Mouse (Mus musculus) layer of hippocampus, postnatal 10 days (tissue): ENCODE measurements around the gene Igsf21. TPM values are rescaled to one million over a fixed set of nuclear protein-coding genes. Genes with fewer than 3 reads are reported as not detected.
A peak's percentile ranks its signal among the peaks of the same experiment; 100 is the strongest.

Source experiments
- DNase-seq, 2 experiments: peaks; one replicate each; pipeline ENCODE4 v3.0.0; 2021; ENCODE audit warnings: low spot score in 2 of 2
- total RNA-seq, 2 experiments: library from RNA; stranded (reverse); gene quantifications; 2 replicates each; pipeline ENCODE4 v1.2.3; 2021

Gene Igsf21
- total RNA-seq, 2 experiments from 2014 or later = 96.1 to 97.0 TPM

DNA sequence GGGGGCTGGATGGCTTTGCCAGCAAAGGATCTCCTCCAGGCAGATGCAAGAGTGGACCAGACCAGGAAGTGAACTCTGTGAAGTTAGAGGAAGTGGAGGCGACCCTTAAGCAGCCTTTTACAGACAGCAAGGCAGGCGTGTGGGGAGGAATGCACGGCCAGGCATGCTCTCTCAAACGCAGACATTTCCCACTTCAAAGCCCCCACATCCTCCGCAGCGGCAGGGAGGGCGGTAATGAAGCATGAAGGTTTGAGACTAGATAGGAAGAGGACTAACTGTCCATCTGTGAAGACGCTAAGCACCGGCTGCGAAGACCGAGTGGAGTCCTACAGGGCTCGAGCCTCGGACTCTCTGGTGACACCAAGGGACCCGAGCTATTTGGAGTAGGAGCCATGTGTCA lies 46.3 kb downstream of the Igsf21 start:
- DNase-seq = no peak

DNA sequence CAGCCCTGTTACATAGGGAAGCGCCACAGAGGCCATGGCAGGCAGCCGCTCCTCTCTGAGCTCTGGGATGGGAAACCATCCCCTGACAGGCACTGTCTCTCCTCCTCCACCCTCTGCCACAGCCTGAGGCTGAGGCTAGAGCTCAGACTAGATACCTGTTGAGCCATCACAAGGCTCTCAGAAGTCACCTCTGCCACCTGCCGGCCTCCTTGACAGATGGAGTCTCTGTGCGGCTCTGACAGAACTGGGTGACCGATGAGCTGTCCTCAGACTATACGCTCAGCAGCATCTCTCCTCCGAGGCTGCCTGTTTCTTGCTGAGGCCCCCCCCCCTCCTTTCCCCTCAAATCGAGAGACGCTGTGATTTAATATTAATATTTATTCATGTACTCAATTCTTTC lies 49.9 kb downstream of the Igsf21 start:
- no peak for DNase-seq

DNA sequence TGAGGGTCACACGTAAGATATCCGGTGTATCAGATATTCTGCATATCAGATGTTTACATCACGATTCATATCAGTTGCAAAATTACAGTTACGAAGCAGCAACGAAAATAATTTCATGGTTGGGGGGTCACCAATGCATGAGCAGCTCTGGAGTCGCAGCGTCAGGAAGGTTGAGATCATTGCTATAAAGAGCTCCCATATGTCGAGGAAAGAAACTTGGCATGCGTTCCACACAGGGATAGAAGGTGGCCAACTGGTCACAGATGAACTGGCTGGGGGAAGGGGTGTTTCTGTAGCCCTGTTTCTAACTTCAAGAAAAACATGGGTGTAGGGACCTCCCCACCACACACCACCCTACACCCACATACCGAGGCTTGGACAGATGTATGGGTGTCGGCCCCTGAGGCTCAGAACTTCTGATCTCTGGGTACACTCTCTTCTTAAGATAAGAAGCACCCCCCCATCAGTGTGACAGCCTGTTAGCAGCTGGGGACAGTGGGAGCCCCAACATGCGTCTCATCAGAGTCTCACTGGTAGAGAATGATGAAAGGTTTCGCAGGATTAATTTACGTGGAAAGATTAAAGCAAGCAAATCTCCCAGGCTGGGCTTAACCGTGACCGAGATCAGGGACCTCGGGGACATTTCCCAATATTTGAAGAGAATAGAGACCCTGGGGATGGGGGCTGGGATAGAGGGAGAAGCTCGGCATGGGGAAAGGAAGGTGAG lies 54.1 kb downstream of the Igsf21 start:
- no peak for DNase-seq

DNA sequence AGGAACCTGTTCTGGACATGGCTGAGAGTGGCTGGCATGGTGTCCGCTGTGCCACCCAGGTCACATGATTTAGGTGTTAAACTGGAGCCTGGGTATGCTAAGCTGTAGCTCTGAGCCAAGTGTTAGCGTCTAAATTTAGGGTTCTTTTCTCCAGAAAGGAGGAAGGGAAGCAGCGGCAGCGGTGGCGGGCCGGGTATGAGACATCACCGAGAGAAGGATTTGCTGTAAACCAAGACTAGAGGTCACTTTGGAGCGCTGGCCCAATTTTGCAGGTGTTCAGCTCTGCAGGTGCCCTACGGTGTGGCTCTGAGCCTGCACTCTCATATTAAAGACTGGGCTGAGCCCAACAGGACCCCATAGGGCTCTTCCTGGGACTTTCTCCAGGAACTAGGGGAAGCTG lies 57.0 kb downstream of the Igsf21 start:
- no peak for DNase-seq

DNA sequence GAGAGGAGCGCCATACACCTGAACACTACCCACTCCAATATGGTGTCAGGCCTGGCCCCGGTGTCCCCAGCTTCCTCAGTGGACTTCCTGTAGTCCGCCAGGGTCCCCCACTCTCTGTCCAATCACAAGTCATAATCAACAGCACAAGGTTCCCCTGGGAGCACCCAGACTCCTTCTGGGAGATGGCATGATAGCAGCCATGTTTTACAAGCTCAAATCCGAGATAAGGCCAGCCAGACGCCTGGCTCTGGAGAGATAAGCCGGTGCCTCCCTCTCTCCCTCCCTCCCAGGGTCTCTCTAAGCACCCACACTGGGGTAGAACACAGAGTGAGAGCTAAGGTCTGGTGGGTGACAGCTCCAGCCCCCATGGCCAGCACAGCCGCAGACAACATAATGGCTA lies 58.0 kb downstream of the Igsf21 start:
- no peak for DNase-seq

DNA sequence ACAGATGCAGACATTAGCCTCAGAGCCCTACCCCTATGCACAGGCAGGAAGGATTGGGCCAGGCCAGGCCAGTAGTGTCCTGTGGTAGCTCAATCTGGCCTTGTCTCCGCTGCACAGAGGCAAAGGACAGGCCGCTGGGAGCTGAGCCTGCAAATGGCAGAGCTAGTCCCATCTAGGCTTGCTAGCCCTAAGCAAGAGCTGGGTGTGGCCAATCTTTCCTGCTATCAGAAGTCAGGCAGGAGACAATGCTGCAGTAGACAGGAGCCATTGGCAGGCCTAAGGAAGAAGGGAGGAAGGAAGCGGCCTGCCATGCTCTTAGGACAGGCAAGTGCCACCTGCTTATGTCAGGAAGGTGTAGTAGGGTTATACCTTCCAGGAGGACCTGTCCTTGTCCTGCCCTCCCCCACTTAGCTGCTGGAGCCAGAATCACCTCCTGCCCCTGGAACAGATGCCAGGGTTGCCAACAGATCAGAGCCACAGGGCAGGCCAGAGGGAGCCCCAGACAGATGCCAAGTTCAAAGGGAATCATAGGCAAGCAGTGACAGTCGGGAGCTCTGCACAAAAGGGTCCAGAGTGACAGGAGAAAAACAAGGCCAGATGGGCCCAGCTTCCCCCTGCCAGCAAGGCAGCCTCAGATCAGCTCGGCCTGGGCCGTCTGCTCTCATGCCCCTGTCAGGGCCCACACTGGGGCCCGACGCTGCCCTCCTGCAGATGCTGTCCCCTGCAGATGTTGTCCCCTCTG lies 59.0 kb downstream of the Igsf21 start:
- peak in 1 of 2 experiments; percentile 43 for DNase-seq

DNA sequence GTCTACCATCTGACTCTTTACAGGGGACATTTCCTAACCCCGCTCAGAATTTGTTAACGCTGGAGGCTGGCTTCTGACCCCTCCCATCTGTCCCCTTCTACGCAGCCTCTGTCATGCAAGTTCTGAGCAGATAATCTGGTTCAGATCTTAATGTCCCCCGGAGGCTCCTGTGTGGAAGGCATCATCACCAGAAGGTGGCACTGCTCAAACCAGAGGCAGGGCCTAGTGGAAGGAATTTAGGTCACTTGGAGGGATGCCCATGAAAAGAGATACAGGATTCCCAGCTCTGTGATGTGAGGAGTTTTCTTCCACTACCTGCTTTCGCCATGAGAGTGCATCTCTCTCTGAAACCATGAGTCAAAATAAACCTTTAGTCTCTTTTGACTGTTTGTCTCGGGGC lies 67.0 kb downstream of the Igsf21 start:
- no peak for DNase-seq

DNA sequence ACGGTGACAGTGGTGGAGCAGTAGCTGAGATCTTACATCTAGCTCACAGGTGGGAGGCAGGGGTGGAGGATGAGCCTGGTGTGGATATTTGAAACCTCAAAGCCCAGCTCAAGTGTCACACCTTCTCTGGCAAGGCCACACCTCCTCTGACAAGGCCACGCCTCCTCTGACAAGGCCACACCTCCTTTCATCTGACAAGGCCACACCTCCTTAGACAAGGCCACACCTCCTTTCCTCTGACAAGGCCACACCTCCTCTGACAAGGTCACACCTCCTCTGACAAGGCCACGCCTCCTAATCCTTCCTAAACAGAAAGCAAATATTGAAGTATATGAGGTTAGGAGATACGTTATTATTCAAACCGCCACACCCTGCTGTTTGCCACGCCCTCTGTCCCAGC lies 69.5 kb downstream of the Igsf21 start:
- no peak for DNase-seq

DNA sequence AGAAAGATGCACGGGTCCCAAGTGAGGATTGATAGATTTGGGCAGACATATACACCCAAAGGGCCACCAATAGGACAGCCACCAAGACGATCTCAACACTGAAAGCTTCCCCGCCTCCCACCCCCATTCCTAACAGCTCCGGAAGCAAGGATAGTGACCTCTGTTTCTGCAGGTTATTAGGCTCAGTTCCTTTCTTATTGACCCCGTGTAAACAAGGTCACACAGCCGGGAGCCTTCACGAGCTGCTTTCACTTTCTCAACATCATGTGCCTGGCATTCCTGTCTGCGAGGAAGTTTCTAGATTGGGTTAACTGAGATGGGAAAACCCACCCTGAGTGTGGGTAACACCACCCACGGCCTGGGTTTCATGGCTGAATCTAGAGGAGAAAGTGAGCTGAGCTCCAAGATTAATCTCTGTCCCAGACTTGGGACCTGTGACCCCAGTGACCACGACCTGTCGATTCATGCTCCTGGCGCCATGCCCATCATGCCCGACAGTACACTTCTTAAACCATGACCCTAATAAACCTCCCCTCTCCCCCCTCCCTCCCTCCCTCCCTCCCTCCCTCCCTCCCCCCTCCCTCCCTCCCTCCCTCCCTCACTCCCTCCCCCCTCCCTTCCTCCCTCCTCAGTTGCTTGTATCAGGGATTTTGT lies 72.7 kb downstream of the Igsf21 start:
- no peak for DNase-seq

DNA sequence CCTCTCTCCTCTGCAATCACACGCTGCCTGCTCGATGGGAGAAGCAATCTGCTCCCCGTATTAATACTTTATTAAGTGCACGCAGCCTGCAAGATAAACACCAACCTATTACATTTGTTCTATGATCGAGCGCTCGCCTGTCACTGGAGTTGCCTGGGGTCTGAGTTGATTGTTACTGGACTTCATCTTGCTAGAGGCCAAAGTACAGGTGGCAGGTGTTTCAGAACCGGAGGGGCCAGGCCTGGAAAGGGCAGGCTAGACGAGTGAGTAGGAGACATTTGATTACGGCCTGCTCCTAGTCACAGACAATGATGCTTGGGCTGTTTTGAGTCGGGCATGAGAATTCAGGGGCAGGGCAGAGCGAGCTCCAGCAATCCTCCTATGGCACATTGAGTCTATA lies 73.5 kb downstream of the Igsf21 start:
- no peak for DNase-seq

DNA sequence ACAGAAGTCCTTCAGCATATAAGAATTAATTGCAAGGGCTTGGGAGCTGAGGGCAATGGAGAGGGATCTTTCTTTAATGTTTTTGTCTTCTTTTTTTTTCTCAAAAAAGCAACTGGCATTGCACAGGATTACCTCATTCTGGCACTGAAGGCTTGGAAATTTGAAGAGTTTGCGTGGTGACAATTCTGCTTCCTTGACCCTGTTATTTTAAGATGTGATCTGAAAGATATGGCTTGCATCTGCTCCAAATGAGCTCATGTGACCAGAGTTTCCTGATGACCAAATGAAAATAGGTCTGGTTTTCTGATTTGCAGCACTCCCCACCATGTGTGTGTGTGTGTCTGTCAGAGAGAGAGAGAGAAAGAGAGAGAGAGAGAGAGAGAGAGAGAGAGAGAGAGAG lies 74.7 kb downstream of the Igsf21 start:
- no peak for DNase-seq

DNA sequence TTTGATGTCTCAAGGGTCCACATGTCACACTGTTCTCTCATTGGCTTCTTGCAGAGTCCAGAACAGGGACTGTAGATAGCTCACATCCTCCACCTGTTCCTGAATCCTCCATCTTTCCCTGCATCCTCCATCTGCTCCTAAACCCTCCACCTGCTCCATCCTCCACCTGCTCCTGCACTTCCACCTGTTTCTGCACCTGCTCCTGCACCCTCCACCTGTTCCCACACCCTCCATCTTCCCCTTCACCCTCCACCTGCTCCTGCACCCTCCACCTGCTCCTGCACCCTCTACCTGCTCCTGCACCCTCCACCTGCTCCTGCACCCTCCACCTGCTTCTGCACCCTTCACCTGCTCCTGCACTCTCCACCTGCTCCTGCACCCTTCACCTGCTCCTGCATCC lies 75.4 kb downstream of the Igsf21 start:
- no peak for DNase-seq

DNA sequence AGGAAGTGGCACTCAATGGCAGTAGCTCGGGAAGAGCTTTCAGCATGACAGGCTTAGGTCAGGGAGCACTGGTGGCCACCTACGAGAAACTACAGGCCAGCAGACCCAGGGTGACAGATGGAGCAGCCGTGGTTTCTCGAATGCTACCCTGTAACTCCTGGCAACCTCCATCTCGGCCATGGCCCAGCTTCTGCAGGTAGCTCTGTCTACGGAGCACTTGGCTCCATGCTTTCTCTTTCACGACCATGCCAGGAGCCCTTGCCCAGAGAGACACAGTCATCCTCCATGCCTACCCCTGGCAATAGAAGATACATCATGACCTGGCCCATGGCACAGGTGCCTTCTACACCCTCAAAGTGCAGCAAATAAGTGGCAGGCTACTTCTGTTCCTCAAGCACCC lies 80.7 kb downstream of the Igsf21 start:
- DNase-seq = no peak

DNA sequence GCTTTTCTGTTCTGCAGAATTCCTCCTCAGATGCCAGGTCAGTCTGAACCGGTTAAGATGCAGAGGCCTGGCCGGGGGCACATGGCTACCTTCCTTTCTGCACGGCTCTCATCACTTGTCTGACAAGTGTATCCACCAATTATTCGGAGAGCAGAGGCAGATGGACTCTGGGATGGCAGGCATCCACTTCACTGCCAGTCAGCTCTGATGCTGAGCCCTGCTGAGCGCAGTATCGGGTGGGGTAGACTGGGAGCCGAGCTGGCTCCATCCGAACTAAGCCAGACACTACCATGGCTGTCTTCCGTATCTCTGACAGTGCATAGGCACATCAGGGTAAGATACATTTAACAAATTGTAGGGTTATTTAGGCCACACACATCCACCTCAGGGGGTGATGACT lies 81.9 kb downstream of the Igsf21 start:
- DNase-seq = peak in 1 of 2 experiments; percentile 45

DNA sequence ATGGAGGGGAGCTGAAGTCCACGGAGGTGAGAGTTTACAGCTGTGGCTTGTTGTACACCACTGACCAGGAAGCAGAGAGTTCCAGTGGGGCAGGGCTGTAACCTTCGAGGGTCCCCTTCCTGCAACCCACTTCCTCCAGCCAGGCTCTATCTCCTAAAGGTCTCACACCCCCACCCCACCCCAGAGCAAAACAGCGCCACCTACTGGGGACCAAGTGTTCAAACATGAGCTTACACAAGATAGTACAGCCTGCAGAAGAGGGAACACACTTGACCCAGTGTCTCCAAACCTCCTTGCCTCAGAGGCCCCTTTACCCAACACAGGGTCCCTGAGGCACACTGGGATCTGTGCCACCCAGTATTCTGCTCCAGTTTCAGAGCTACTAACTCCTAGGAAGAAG lies 87.0 kb downstream of the Igsf21 start:
- DNase-seq = peak in 1 of 2 experiments; percentile 33

DNA sequence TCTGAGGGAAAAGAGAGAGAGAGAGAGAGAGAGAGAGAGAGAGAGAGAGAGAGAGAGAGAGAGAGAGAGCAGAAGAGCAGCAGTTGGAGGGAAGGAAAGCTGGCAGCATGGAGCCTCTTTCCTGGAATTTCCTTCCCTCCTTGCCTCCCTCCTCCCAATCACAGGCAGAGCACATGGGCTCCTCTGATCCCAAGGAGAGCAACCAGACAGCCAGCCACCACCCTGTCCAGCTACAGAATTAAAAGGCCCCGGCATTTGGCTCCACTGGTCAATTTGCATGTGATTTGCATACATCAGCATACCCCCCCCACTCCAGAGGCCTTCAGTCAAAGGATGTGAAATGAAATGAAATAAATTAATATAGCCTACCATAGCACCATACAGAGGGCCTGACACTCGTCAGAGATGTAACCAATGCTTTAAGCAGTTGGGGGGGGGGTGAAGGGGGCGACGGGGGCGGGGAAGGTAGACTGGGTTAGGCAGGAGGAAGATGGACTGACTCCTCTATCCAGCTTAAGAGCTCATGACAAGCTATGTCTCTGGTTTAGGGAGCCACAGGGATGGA lies 91.6 kb downstream of the Igsf21 start:
- DNase-seq = peak; percentile 17 to 36

DNA sequence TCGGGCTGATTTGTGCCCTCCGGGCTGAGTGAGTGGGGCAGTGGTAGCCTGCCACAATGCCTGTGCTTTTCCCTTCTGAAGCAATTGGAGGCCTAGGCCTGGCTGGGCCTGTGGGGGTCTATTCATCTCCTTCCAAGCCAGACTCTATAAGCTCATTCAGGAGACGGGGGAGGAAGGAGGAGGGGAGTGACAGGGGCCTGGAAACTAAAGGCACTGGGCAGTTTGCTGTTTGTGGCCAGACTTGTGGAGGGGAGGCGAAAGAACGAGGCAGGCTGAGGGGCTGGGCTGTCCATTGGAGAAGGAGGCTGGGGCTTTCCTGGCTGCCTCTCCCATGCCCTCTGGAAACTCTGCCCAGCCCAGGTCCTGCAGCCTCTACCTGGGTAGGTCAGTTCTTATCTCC lies 92.1 kb downstream of the Igsf21 start:
- peak; percentile 51 to 68 for DNase-seq

DNA sequence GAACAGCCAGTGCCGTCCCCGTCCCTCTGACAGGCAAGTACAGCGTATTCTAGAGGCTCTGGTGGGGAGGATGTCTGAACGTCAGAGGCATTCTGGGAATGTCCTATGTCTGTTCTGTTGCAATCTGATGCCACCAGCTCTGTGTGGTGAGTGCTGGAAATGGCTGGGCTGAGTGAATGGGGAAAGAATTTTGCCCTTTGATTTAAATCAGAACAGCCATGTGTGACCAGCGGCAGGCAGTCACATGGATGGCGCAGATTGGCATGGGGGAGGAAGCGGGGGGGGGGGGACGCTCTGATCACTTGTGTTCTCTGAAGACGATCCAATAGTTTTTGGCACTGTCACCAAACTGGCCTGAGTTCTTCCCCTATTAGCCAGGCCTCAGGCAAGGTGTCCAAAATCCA lies 92.9 kb downstream of the Igsf21 start:
- peak; percentile 34 to 49 for DNase-seq

DNA sequence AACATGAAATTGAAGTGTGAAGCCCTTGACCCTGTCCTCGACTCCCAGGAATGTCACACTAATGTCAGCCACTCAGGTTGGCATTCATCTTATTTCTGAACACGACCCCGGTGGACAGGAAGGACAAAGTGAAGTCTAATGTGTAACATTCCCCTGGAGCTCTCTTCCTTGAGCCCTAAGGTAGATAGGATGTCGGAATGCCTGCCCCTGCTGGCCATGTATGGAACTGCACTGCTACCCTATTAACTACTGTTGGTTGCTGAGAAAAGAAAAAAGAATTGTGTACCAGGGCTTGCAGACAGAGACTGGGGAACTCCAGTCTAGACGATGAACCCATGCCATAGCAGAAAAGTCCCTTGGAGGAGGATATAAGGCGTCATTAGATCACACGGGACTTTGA lies 93.5 kb downstream of the Igsf21 start:
- DNase-seq = peak; percentile 65 to 71

DNA sequence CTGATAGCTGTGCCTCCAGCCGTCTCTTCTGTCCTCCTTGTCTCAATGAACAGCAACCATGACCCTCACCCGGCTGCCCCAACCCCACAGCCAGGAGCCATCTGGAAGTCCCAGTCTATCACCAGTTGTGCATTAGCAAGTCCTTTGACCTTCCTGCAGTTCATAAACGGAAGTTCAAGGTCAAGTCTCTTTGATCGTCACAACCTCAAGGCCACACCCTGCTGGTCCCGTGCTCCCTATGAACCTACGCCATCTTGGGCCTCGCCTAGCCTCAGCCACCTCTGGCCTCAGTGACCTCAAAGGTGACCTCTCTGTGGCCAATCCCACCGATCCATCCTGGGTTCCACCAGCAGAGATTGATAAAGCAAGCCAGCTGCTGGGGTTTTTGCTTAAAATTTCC lies 96.9 kb downstream of the Igsf21 start:
- DNase-seq = no peak

DNA sequence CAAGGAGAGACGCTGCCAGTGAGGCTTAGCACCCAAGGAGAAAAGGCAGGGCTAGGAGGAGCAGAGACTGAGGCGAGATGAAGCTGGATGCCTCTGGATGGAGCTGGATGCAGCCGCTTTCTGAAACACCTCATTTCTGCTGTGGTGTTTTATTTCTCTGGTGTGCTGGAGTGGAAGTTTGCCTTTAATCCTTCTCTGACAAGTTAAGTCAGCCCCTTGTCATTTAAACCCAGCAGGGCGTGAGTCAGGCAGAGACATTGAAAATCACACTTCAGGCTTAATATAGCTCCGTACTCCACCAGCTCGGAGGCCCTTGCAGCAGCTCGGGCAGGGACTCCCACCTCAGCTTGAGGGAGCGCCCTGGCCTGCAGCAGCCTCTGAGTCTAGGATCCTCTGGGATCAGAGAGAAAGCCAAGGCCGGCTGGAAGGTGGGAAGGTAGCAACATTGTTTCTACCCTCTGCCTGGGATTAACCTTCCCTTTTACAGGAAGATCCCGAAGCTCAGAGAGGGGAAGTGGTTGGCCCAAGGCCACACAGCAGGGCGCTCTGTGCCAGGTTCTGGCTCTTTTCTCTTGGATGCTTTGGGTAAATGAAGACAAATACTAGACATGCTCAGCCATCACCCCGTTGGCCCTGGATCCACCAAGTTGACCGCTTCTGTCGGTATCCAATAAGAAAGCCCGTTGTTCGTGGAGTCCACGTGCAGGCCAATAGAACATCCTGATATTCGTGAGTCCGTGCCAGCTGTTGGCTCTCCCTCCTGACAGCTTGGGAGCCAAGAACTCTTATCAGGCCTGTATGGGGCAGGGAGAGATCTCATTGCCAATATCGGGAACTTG lies 98.5 kb downstream of the Igsf21 start:
- DNase-seq = peak in 1 of 2 experiments; percentile 41
